Mouse (Mus musculus) CD8-positive naive resting alpha-beta T cell, adult 2 months (primary cell): ENCODE data around the gene Atf1.
"Not testable (repeated sequence)": the region's sequence is repeated elsewhere in the genome, so short reads cannot be mapped to it uniquely, and the experiment has no call there.

ENCODE experiments used
- DNase-seq, 2 experiments: peaks; one replicate each; pipeline ENCODE4 v3.0.0; 2022; ENCODE audit warnings: low read depth in 2 of 2, low spot score in 2 of 2

Gene Atf1

DNA sequence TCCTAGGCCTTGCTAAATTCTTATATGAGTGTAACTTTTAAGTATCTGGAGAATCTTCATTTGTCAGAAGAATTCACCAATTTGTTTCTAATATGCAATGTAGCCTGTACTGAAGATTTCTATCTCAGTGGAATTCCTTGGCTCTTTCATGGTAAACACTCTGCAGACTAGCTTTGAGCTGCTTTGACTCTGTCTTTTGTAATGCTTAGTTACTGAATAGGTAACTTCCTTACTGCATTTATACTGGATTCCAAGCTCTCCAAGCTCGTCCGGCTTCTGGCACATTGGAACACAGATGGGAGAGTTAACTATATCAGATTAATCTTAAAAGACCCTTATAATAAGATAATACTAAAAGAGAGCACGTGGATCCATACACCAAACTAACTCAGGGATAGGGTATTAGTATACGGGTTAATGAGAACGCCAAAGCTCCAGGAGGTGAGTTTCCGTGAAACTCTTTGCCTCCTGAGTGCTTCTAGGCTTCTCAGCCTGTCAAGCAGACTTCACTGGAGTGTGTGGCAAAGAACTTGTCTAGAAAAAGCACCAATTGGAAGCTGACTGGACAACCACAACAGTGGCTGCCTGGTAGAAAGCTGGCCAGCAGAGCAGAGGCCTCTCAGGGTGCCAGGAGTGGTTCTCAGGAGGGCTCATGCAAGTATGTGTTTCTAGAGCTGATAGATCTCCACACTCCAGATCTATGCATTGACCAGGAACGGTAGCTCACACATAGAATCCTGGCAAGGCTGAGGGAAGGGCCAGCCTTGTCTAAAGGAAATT is 31.2 kb downstream of the Atf1 start:
- DNase-seq, result no peak

GRCm38 (mm10) chr15:100260351-100260750 is 32.7 kb downstream of the Atf1 start:
- DNase-seq, result not testable (repeated sequence)

DNA sequence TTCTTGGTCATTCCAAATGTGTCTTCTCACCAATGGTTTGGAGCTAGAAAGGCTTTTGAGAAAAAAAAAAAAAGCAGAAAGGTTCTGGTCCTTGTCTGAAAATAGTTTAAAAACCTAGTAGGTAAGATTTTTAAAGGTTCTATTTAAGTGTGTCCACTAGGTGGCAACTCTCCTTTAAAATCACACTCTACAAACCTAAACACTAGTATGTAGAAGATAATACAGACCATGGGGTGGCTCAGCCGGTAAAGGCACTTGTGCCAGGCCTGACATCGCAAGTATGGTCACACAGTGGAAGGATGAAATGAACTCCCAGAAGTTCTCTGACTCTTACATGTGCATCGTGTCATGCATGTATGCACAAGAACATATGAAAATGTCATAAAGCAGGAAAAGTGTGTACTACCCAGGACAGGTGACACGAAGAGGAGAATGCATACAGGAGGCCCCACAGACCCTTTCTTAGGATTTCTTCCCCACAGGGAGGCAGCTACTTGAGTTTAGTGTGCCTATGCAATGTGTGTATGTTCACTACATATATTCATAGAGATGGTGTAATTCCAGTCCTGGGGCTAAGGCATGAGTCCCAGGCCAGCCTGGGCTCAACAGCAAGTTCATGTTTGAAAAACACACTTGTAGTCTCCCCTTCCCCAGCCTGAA is 35.8 kb downstream of the Atf1 start:
- peak in 1 of 2 experiments; percentile 15 for DNase-seq

- no peak for DNase-seq
Measured at GRCm38 (mm10) chr15:100265586-100266325, 38.1 kb downstream of the Atf1 start.

GRCm38 (mm10) chr15:100268916-100269315 is 41.3 kb downstream of the Atf1 start:
- no peak for DNase-seq

DNA sequence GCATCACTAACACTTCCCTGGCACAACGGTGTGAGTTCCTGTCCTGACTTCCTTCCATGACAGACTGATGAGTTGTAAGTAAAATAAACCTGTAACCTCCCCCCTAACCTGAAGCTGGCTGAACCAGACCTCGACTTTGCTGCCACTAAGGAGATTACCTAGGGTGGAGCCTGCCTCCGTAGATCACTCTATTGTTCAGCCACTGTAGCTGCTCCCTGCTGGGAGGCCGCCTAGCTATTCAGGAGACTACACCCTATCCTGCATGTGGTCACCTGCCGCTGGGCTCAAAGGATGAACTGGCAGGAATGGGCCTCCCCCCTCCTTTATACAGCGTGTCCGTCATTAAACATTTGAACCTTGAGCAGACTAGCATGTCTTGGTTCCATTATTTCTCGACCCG is 42.2 kb downstream of the Atf1 start:
- no peak for DNase-seq

DNA sequence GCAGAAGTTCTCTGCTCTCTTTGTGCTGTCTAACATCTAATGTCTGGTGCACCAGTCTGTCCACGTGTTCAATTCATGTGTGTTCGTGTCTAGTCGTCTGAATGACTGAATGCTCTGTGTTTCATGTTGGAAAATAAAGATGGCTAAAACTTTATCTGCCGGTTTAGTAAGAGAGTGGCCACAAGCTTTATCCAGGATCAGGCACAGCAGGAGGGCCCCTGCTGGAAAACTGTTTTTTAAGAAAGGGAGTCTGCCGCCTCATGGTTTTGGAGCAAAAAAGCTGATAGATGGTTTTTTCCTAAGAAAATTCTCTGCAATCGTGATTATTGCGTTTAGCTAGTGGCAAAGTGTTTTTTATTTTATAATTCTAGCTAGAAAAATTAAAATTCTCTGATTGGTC is 43.0 kb downstream of the Atf1 start:
- DNase-seq, result not testable (repeated sequence)

DNA sequence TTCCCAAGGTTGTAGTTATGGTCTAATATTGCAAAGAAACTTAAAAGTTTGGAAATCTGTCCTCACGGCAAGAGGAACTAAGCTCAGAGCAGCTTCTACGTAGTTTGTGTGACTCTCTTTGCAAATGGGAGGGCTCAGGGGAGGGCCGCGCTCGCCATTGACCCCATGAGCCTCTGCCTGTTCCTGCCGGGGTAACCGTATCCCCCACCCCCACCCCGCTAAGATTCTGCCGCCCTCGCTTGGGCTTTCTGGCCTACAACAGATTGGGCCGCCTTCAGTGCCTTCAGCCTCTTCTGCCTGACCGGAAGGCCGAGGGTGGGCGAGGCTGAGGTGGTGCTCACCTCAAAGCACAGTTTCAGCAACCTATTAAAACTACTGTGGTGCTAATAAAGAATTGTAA is 43.8 kb downstream of the Atf1 start:
- DNase-seq, result no peak

DNA sequence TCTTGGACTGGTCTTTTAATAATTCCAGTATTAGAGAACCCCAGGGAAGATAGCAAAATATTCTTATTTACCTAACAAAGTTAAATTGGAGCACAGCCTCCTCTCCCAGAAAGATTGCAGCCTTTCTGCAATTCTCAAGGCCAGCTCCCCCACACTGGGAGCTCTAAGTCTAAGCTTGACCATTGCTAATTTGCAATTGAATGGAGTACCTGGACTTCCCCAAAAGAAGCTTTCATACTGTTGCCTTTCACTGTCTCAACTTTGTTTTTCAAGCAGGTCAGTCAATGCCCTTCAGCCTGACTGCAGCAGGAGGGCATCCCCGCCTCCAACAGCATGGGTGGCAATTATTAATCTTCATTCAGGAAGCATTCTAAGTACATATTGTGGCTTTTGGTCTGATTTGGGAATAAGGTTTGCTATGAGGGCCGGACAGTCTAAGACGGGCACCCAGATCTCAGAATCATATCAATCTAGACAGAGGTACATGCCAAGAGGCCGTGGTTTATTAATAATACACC is 46.2 kb downstream of the Atf1 start:
- not testable (repeated sequence) for DNase-seq

DNA sequence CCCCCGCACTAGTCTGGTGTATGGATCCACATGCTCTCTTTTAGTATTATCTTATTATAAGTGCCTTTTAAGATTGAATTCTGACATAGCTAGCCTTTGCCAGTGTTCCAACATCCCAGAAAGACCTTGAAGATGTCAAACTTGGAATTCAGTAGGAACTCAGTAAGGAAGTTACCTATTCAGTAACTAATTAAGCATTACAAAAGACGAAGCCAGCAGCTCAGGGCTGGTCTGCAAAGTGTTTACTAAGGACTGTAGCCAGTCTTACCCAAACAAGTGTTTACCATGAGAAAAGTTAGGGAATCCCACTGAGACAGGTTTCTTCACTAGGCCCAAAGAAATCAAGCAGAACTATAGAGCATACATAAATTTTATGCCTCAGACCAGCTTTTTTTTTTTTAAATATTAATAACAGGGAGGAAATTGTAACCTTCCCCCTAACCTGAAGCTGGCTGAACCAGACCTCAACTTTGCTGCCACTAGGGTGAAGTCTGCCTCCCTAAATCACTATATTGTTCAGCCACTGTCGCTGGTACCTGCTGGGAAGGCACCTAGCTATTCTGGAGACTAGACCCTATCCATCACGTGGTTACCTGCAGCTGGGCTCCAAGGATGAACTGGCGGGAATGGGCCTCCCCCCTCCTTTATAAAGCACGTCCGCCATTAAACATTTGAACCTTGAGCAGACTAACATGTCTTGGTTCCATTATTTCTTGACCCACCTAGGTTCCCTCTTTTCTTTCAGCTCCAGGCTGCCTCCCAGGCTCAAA is 47.4 kb downstream of the Atf1 start:
- no peak for DNase-seq

DNA sequence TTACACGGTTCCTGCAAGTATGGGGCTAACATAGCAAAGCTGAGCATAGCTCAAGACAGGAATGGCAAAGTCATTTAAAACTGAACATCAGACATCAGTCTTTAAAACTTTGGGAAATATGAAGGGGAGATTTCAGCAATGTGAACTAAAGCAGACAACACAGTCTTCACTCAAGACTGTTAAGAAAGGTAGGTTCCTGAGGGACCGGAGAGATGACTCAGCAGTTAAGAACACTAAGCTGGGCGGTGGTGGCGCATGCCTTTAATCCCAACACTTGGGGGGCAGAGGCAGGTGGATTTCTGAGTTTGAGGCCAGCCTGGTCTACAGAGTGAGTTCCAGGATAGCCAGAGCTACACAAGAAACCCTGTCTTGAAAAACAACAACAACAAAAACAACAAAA is 48.8 kb downstream of the Atf1 start:
- DNase-seq, result no peak

GRCm38 (mm10) chr15:100277586-100277985 is 50.0 kb downstream of the Atf1 start:
- DNase-seq, result no peak

DNA sequence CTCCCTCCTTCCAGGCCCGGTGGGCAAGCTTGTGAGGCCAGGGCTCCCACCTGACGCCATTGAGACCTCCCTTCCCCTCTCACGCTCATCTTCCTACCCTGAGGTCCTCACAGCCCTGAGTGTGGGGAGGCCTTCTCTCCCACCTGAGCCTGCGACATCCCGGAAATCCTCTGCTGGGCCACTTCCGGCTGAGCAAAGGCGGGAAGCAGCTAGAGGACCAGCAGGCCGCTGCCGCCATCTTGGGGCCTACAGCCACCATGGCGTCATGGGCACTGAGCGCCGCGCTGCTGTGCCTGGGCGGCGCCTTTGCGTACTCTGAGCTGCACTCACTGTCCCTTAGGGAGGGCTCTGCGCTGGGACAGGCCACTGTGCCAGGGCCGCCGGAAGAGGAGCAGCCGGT is 53.0 kb downstream of the Atf1 start, which contains the start of gene Tmprss12:
Gene Tmprss12 (plus strand): TSS at position 212 of the 400 bp plus-strand sequence.
- no peak for DNase-seq

DNA sequence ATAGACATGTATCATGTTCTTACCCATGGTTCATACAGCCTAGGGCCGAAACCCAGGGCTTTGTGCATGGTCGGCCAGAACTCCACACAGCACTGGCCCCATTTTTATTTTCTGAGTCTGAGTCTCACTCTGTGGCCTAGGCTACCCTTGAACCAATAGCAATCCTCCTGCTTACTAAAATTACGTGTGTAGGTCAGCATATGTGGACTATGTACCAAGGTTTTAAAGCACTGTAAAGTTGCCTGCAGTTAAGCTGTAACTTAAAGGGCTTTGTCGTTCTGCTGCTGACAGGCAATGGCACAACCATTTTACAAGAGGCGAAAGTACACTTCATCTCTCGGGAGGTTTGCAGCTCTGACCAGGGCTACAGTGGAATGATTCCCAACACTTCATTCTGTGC is 61.4 kb downstream of the Atf1 start:
- DNase-seq, result no peak

- DNase-seq, result no peak
Measured at GRCm38 (mm10) chr15:100290858-100291257, 63.2 kb downstream of the Atf1 start.

GRCm38 (mm10) chr15:100292326-100292725 is 64.7 kb downstream of the Atf1 start:
- no peak for DNase-seq

DNA sequence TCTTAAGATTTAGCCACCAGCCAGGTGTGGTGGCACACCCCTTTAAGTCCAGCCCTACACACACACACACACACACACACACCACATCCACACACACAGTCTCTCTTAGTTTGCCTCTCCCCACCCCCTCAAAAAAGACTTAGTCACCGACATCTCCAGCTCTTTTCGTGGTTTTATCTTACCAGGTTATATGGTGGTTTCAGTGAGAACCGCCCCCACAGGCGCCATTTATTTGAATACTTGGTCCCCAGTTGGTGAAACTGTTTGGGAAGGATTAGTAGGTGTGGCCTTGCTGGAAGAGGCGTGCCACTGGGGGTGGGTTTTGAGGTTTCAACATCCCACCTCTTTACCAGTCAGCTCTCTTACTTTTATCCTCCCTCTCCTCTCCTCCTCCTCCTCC is 70.2 kb downstream of the Atf1 start:
- no peak for DNase-seq

DNA sequence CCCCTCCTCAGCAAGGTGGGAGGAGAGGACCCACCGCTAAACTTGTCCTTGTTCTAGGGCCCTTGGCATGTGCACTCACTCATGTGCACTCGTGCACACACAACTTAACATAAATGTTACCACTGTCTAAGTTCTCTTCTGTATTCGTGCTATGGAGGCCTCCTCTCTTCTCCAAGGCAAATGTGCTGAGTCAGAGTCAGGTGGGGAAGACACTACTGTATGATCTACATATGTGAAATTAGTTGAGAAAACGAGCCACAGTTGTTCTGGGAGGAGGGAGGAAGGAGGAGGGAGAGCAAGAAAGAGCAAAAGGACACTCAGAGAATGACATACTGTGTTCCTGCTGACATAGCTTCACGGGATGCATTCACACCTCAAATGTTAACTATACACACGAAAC is 72.9 kb downstream of the Atf1 start:
- DNase-seq, result no peak

DNA sequence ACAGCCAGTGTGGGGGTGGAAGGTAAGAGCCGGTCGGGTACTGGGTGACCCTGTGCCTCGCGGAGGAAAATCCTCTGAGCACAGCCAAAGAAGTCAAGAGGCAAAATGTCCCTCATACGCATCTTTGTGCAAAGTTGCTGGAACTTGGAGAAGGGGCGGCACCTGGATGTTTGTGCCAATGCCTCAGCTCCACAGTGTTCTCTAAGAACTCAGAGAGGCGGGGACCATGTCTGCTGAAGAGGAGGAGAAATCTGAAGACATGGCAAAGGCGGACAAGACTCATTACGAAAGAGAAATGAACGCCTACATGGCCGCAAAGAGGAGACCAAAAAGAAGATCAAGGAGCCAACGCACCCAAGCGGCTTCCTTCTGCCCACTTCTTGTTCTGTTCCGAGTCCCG is 73.9 kb downstream of the Atf1 start:
- DNase-seq, result no peak

DNA sequence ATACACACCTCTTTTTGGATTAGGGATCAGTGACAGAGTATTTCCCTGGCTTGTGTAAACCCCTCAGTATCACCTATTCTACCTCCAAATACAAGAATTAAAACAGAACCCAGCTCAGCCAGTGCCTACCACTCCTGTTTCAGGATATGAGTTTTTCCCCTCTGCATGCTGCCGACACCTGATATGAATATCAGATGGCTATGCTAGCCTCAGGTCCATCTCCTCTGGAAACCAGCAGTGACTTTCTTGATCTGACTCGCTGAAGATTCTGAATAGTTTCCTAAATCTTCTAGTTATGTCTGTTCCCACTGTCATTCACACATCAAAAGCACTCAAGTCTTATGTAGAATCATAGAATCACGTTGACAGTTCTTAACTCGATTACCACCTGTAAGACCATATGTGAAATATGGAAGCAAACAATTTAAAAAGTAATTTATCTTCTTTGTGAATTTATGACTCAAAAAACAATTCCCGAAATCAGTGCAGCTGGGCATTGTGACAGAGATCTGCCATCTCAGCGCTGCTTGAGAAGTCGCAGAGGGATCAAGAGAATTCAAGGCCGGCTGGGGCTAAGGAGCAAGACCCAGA is 75.9 kb downstream of the Atf1 start:
- DNase-seq, result no peak
